Mouse (Mus musculus) brain, embryonic 14.5 days (tissue): Measurements from ENCODE around the gene Rassf4.

Source experiments
- CTCF ChIP-seq: fragments of 200-500 bp; IDR thresholded peaks from 2 replicates; pipeline ENCODE4 v1.5.1; 2012; ENCODE audit warnings: inconsistent platforms, mild to moderate bottlenecking, moderate library complexity, borderline replicate concordance; ENCODE audit not compliant: insufficient read depth, insufficient read length; ENCODE audit errors: extremely low read depth
- POLR2A ChIP-seq: fragments of 200-500 bp; IDR thresholded peaks from 2 replicates; pipeline ENCODE4 v1.6.1; 2012; ENCODE audit warnings: mild to moderate bottlenecking, inconsistent platforms, borderline replicate concordance; ENCODE audit not compliant: poor library complexity, insufficient read depth, insufficient read length, severe bottlenecking; ENCODE audit errors: extremely low read depth

DNA sequence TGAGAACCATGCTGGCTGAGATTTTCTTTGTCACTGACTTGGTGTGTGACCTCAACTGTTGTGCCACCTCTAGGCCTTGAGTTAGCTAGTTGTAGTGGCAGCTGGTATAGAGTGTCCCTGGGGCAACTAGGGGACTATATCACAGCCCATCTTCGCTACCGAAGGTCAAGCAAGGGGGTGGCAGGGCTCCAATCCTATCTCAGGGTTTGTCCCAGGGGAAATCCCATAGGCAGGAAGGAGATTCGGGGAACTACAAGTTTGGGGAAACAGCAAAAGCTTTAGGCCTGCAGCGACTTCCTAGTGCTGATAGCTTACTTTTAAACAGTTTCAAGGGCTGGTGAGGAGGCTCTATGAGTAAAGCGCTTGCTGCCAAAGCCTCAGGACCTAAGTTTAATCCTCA is 1.4 kb downstream of the Rassf4 start:
- TF ChIP-seq CTCF (no peak), POLR2A (no peak)
